Mouse (Mus musculus): ENCODE results near the gene Zbtb8b.
"Not testable (repeated sequence)": the region's sequence is repeated elsewhere in the genome, so short reads cannot be mapped to it uniquely, and the experiment has no call there.

Gene Zbtb8b

GRCm38 (mm10) chr4:129440340-129441063 is at the start of gene Zbtb8b:
Gene Zbtb8b (minus strand): TSS chr4:129440853.
- peak; percentile 89 to 91 for DNase-seq

- no peak for DNase-seq
These were observed 40.4 kb upstream of the Zbtb8b start for GRCm38 (mm10) chr4:129481090-129481489.

GRCm38 (mm10) chr4:129479863-129480262 is 39.2 kb upstream of the Zbtb8b start:
- DNase-seq: no peak

GRCm38 (mm10) chr4:129476047-129476446 is 35.4 kb upstream of the Zbtb8b start:
- no peak for DNase-seq

GRCm38 (mm10) chr4:129464286-129464815 is 23.7 kb upstream of the Zbtb8b start:
- DNase-seq: no peak

GRCm38 (mm10) chr4:129463097-129464059 is 22.7 kb upstream of the Zbtb8b start:
- DNase-seq: no peak

- DNase-seq: peak in 1 of 2 experiments; percentile 18
These were observed 21.5 kb upstream of the Zbtb8b start for GRCm38 (mm10) chr4:129462118-129462517.

GRCm38 (mm10) chr4:129461183-129461960 is 20.7 kb upstream of the Zbtb8b start, which contains the start of gene Bsdc1:
Gene Bsdc1 (plus strand): TSS chr4:129461581.
- peak; percentile 100 for DNase-seq

- DNase-seq: peak in 1 of 2 experiments; percentile 16
These were observed 20.2 kb upstream of the Zbtb8b start for GRCm38 (mm10) chr4:129460827-129461182.

- no peak for DNase-seq
These were observed 19.1 kb upstream of the Zbtb8b start for GRCm38 (mm10) chr4:129459726-129460125.

- not testable (repeated sequence) for DNase-seq
These were observed 16.7 kb upstream of the Zbtb8b start for GRCm38 (mm10) chr4:129457311-129457710.

GRCm38 (mm10) chr4:129456126-129456525 is 15.5 kb upstream of the Zbtb8b start:
- no peak for DNase-seq

- peak; percentile 86 to 89 for DNase-seq
These were observed 14.6 kb upstream of the Zbtb8b start for GRCm38 (mm10) chr4:129455265-129455664.

GRCm38 (mm10) chr4:129451471-129452169 is 11.0 kb upstream of the Zbtb8b start:
- DNase-seq: no peak

- DNase-seq: no peak
These were observed 10.2 kb upstream of the Zbtb8b start for GRCm38 (mm10) chr4:129450851-129451250.

GRCm38 (mm10) chr4:129448713-129449112 is 8.1 kb upstream of the Zbtb8b start:
- DNase-seq: no peak

- DNase-seq: peak in 1 of 2 experiments; percentile 28
These were observed 7.3 kb upstream of the Zbtb8b start for GRCm38 (mm10) chr4:129447778-129448563.

GRCm38 (mm10) chr4:129447360-129447759 is 6.7 kb upstream of the Zbtb8b start:
- DNase-seq: no peak

GRCm38 (mm10) chr4:129441145-129441544 is 492 bp upstream of the Zbtb8b start:
- DNase-seq: peak in 1 of 2 experiments; percentile 37

GRCm38 (mm10) chr4:129418321-129418720 is 22.3 kb downstream of the Zbtb8b start:
- no peak for DNase-seq

- no peak for DNase-seq
These were observed 24.2 kb downstream of the Zbtb8b start for GRCm38 (mm10) chr4:129416478-129416877.

Data from cerebellum, postnatal 14 days (tissue).